30 mouse cellular contexts compared by ENCODE assay signal in the genomic region with DNA sequence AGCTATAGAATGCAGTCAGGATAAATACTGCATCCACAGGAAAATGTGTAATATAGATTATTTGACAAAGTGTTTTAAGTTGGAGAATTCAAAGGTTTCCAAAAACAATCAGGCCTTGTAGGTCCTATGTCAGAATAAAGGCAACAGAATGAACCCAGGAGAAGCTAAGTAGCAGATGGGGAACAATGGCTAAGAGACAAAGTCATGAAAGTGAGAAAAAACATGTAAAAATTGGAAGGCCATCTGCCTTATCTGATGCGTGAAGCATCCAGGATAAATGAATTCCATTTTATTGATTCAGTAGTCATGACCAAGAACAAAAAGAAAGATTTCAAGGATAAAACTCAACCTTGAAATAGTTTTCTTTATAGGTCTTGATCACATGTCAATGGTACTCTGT.
"Had no signal": no experiment of that assay in that cellular context is flagged by ENCODE, and none has a peak within 500 bp of the region (broad histone marks: within the 10 kb centered on the region; RNA-seq: fewer than 3 reads in every experiment).

No protein-coding gene starts in this region.

- DNase-seq: heart, postnatal 10 days; heart, postnatal 14 days; heart, postnatal 36 days; heart, postnatal 4 days; kidney, adult 11 months; kidney, adult 18-20 months; kidney, adult 2 months; kidney, adult 8-10 months; kidney, adult 9 months; kidney, postnatal 10 days; kidney, postnatal 14 days; kidney, postnatal 25 days; kidney, postnatal 36 days; kidney, postnatal 4 days; layer of hippocampus, adult 9-11 months; layer of hippocampus, postnatal 36 days had no signal

- H3K4me1 ChIP-seq: heart, embryonic 10.5 days; heart, embryonic 12.5 days; heart, embryonic 13.5 days; heart, embryonic 15.5 days; hindbrain, embryonic 10.5 days; hindbrain, embryonic 12.5 days; hindbrain, embryonic 13.5 days; hindbrain, embryonic 15.5 days; intestine, embryonic 15.5 days; kidney, embryonic 15.5 days had no signal

- H3K27ac ChIP-seq: heart, embryonic 10.5 days; heart, embryonic 13.5 days; heart, embryonic 15.5 days; hindbrain, embryonic 10.5 days; hindbrain, embryonic 12.5 days; hindbrain, embryonic 13.5 days; hindbrain, embryonic 14.5 days; hindbrain, embryonic 15.5 days; hindbrain, postnatal 0 days; intestine, embryonic 15.5 days; kidney, embryonic 15.5 days; kidney, postnatal 0 days; left cerebral cortex, adult 2 months had no signal

- H3K36me3 ChIP-seq: heart, embryonic 10.5 days; heart, embryonic 12.5 days; heart, embryonic 13.5 days; heart, embryonic 15.5 days; hindbrain, embryonic 10.5 days; hindbrain, embryonic 12.5 days; hindbrain, embryonic 13.5 days; hindbrain, embryonic 15.5 days; intestine, embryonic 15.5 days; kidney, embryonic 15.5 days had no signal

- H3K27me3 ChIP-seq: heart, embryonic 12.5 days; heart, embryonic 13.5 days; heart, embryonic 15.5 days; hindbrain, embryonic 12.5 days; hindbrain, embryonic 13.5 days; hindbrain, embryonic 15.5 days; intestine, embryonic 15.5 days; kidney, embryonic 15.5 days had no signal

- H3K4me3 ChIP-seq: heart, embryonic 10.5 days; heart, embryonic 12.5 days; heart, embryonic 13.5 days; heart, embryonic 15.5 days; hindbrain, embryonic 10.5 days; hindbrain, embryonic 12.5 days; hindbrain, embryonic 13.5 days; hindbrain, embryonic 15.5 days; intestine, embryonic 15.5 days; kidney, embryonic 15.5 days; left cerebral cortex, adult 2 months had no signal
